Mouse (Mus musculus) neutrophil, adult 5-6 weeks (primary cell): ENCODE data around the gene Yju2. TPM values are rescaled to one million over a fixed set of nuclear protein-coding genes. Genes with fewer than 3 reads are reported as not detected.
A peak's percentile ranks its signal among the peaks of the same experiment; 100 is the strongest.

Experiments used
- ATAC-seq: fragments of 151-379, 151-347 bp; 2 replicates; pipeline ENCODE4 v1.8.0; 2017; ENCODE audit warnings: mild to moderate bottlenecking, moderate TSS enrichment; ENCODE audit not compliant: insufficient number of reproducible peaks, poor library complexity, low FRiP score, severe bottlenecking; ENCODE audit errors: extremely low read depth
- total RNA-seq: library from RNA; stranded (forward); fragments of 200-1000 nt; gene quantifications from 2 replicates; pipeline ENCODE4 v1.2.3, GENCODE M21; 2017

Yju2 gene
- total RNA-seq, 1 experiment from 2014 or later, result 20.5 TPM

DNA sequence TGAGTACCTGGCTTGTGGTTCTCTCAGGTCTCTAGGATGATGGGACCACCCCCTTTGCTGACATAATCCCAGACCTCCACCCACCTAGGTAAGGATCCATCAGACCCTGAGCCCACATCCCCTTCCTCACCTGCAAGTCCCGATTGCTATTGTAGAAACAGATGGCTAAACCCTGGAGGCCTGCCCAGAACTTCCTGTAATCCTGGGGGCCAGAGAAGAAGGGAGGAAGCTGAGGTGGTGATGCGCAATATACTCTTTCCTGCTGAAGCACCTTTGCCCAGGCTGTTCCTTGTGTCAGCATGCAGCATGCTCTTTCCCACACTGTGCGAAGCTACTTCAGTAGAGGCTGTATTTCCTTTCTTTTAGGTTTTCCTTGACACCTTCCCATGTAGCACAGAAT is 44.1 kb downstream of the Yju2 start:
- no peak for ATAC-seq

DNA sequence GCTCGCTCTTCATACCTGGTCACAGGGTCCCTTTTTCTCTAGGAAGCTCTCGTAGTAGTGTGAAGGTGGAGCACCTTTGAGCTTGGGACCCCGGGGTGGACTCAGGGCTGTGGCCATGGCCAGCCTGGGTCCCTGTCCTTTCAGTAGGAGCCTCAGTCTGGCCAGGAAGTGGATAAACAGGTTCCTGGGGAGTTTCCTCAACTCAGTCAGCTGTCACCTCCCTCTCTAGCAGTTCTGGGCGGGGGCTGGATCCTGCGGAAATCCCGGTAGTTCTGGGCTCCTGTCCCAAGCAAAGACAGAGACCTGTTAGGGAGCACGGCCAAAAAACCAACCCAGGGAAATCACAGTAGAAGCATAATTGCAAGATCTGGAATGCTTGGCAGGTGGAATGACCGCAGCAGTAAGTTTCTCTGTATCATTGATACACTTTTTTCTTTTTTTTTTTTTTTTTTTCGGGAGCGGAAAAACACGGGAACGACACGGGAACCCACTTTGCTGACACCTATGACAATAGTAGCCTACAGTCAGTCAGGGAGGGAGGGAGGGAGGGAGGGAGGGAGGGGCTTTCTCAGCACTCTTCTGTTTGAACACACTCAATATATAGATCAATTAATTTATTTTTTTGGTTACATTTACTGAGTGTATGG is 46.6 kb downstream of the Yju2 start, which contains the start of the genes Stap2 and Mpnd:
Stap2 (minus strand) TSS at position 170 of the 647 bp plus-strand sequence.
Mpnd (plus strand) TSS at position 297 of the 647 bp plus-strand sequence.
- ATAC-seq, result no peak

DNA sequence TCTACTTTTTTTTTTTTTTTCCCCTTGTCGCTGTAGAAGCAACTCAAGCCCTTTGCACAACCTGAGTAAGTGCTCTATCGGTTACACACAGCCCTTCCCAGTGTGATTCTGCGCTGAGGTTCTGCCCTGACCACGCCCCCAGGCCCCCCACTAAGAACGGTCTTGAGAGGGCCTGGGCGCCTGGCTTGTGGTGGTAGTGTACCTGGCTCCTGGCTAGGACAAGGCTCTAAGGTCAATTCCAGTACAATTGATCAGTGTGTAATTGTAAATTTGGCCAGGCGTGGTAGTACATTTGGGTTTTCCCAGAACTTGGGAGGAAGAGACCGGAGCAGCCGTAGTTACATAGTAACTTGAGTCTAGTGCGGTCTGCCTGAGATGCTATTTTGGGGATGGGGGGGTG is 48.1 kb downstream of the Yju2 start:
- ATAC-seq, result no peak

- ATAC-seq, result no peak
Measured at GRCm38 (mm10) chr17:56007444-56008355, 48.8 kb downstream of the Yju2 start.

DNA sequence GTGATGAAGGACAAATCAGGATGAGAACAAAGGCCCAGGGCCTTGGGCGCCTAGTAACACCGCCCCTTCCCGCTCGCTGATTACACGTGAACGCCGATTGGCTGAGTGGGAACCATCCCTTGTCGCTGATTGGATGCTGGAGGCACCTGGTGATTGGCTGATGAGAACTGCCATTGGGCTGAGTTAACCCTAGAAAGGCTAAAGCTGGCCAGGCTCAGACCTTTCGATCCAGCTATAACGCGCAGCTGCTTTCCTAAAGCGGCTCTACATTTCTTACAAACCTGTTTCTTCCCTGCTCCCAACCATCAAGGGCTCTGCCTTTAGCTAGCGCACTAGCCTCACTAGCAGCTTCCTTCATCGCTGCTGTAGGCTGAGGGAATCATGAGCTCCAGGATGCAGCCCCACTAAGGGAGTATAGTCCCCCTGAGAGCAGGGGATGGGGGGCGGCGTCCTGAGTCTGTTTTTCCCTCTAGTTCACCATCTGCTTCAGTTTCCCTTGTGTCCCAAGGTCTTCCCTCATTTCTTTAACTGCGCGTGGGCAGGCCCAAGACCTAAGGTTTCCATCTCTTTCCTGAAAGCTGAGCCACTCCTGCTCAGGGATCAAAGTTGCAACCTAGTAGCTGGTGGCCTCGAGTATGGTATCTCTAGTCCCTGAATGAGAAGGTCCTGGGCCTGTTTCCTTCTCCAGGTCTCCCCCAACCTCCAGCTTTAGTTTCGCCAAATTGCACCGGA is 49.6 kb downstream of the Yju2 start:
- ATAC-seq, result peak; percentile 88

- ATAC-seq, result peak; percentile 81
Measured at GRCm38 (mm10) chr17:56009088-56009961, 50.4 kb downstream of the Yju2 start.

GRCm38 (mm10) chr17:56009962-56010240 is 51.0 kb downstream of the Yju2 start:
- no peak for ATAC-seq

GRCm38 (mm10) chr17:56010255-56010654 is 51.4 kb downstream of the Yju2 start:
- no peak for ATAC-seq

- ATAC-seq, result peak; percentile 43
Measured at GRCm38 (mm10) chr17:56010681-56011080, 51.8 kb downstream of the Yju2 start.

- ATAC-seq, result no peak
Measured at GRCm38 (mm10) chr17:56011441-56011840, 52.5 kb downstream of the Yju2 start.

DNA sequence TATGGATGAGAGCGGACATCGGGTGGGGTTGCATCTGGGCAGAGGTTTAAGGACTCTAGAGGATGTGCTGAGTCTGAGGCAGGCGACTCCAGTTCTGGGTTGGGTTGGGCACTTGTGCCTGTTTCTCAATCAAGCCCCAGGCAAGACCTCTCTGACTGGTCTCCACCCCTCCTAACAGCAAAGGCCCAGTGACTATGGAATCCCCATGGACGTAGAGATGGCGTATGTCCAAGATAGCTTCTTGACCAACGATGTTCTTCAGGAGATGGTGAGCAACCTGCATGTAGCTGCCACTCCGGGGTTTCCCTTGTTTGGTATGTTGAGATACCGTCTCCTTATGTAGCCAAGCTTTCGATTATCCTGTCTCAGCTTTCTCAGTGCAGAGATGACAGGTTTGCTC is 56.4 kb downstream of the Yju2 start:
- ATAC-seq, result no peak

DNA sequence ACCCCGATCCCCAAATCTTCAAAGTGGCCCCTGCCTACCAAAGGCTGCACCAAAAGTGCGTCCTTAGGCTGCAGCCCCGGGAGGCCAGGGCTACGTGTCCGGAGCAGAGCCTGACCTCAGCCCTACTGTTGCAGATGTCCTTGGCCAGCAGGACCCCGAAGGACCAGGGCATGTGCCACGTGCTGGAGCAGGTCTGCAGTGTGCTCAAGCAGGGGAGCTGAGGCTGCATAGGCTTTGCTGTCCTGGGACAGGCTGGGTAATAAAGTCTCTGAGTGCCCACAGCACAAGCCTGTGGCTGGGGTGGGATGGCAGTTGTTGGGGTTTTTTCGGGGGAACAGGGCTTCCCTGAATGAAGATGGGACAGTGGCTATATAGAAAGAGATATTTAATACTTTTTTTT is 57.5 kb downstream of the Yju2 start:
- ATAC-seq, result no peak

DNA sequence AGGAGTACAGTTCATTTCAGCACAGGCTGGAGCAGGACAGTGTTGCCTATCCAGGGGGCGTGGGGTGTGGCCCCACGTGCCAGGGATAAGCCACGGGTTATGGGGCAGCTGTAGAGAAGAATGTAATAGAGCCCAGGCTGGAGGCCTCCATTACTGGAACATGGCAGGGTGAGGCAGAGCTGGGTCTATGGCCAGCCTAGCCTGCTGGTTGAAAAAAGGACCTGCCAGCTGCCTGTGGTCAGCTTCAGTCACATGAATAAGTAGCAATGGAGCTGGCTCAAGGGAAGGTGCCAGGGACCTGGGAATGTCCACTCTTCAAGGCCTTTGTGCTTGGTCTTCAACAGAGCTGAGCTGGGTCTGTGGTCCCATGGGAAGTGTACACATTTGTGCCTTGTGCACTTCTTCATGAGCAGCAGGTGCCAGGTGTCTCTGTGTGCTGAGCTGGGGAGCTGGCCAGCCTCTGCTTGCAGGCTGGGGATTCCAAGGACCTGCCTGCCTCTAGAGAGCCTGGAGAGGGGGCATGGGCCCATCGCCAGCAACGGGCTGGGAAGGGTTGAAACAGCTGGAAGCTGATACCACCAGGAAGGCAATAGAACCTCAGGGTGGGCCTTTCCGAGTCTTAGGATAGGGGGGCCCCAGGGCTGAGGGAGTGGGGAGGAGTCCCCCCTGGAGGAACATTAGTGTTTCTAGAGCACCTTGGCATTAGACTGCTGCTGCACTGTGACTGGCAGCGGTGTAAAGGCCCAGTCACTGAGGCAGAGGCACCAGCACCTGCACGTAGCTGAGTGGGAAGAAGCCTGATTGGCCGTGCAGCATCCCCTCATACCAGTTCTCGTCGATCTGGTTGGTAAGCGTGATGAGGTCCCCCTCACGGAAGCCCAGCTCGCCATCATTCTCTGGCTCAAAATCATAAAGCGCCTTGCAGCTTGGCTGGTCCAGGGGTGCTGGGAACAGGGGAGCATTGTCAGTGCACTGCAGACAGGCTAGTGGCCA is 58.2 kb downstream of the Yju2 start:
- ATAC-seq, result no peak

DNA sequence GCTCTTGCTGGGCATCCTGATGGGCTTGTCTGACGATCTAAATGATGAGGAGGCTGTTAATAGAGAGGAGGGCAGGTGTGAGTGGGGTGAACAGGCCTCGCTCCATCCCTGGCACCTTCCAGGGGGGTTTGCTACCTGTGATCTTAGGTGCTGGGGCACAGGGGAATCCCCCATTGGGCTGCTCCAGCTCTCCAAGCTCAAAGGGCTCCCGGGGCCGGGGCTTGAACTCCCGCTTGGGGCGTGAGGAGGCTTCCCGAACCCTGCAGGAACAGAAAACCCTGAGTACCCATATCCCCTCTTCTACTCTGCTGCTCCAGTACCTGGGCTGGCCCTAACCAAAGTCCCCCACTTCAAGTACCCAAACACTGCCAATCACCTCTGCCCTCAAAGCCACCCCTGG is 58.9 kb downstream of the Yju2 start:
- ATAC-seq, result no peak
